Mouse (Mus musculus) adrenal gland, postnatal 4 days (tissue): Measurements from ENCODE around the gene Mrps18a. TPM values are rescaled to one million over a fixed set of nuclear protein-coding genes. Genes with fewer than 3 reads are reported as not detected.
A peak's percentile ranks its signal among the peaks of the same experiment; 100 is the strongest.

ENCODE experiments used
- DNase-seq, 2 experiments: peaks; one replicate each; pipeline ENCODE4 v3.0.0; 2021 to 2022; ENCODE audit warnings: low spot score in 2 of 2, mixed read lengths in 2 of 2
- total RNA-seq, 2 experiments: library from RNA; stranded (reverse); gene quantifications; 2 replicates each; pipeline ENCODE4 v1.2.3; 2021

The Mrps18a gene
- total RNA-seq, 2 experiments from 2014 or later = 94.1 to 101 TPM

GRCm38 (mm10) chr17:46139872-46140271 lies 29.1 kb downstream of the Mrps18a start:
- DNase-seq = no peak

- peak; percentile 70 to 82 for DNase-seq
Observed at GRCm38 (mm10) chr17:46143578-46144423, 33.0 kb downstream of the Mrps18a start, which contains the start of gene Rsph9. TSS of gene Rsph9 (minus strand) at chr17:46144216.

- DNase-seq = peak; percentile 64 to 73
Observed at GRCm38 (mm10) chr17:46152847-46153782, 42.3 kb downstream of the Mrps18a start, which contains the start of gene Mad2l1bp. TSS of gene Mad2l1bp (minus strand) at chr17:46153553.

GRCm38 (mm10) chr17:46154336-46154735 lies 43.5 kb downstream of the Mrps18a start:
- no peak for DNase-seq

GRCm38 (mm10) chr17:46156680-46157079 lies 45.9 kb downstream of the Mrps18a start:
- no peak for DNase-seq

- no peak for DNase-seq
Observed at GRCm38 (mm10) chr17:46157131-46157530, 46.3 kb downstream of the Mrps18a start.

GRCm38 (mm10) chr17:46159236-46159635 lies 48.5 kb downstream of the Mrps18a start:
- no peak for DNase-seq

GRCm38 (mm10) chr17:46160090-46160662 lies 49.4 kb downstream of the Mrps18a start:
- peak; percentile 67 to 90 for DNase-seq

- peak; percentile 58 to 84 for DNase-seq
Observed at GRCm38 (mm10) chr17:46160686-46161085, 49.9 kb downstream of the Mrps18a start, which contains the start of gene Gtpbp2. TSS of gene Gtpbp2 (plus strand) at chr17:46161032.

GRCm38 (mm10) chr17:46161179-46161578 lies 50.4 kb downstream of the Mrps18a start:
- DNase-seq = no peak

GRCm38 (mm10) chr17:46161710-46162109 lies 50.9 kb downstream of the Mrps18a start:
- no peak for DNase-seq

- DNase-seq = no peak
Observed at GRCm38 (mm10) chr17:46162551-46162950, 51.8 kb downstream of the Mrps18a start.

- no peak for DNase-seq
Observed at GRCm38 (mm10) chr17:46162951-46163421, 52.2 kb downstream of the Mrps18a start.

GRCm38 (mm10) chr17:46164301-46164700 lies 53.5 kb downstream of the Mrps18a start:
- DNase-seq = no peak

- no peak for DNase-seq
Observed at GRCm38 (mm10) chr17:46164791-46165190, 54.0 kb downstream of the Mrps18a start.

- no peak for DNase-seq
Observed at GRCm38 (mm10) chr17:46165460-46165859, 54.7 kb downstream of the Mrps18a start.

- no peak for DNase-seq
Observed at GRCm38 (mm10) chr17:46166270-46166669, 55.5 kb downstream of the Mrps18a start.

GRCm38 (mm10) chr17:46167014-46167413 lies 56.2 kb downstream of the Mrps18a start:
- no peak for DNase-seq

GRCm38 (mm10) chr17:46168318-46168717 lies 57.5 kb downstream of the Mrps18a start:
- no peak for DNase-seq

GRCm38 (mm10) chr17:46168768-46169167 lies 58.0 kb downstream of the Mrps18a start:
- no peak for DNase-seq

- no peak for DNase-seq
Observed at GRCm38 (mm10) chr17:46170538-46170937, 59.8 kb downstream of the Mrps18a start.
